Mouse (Mus musculus): ENCODE results near the gene Rnf151.
A peak's percentile ranks its signal among the peaks of the same experiment; 100 is the strongest.

Rnf151 gene

DNA sequence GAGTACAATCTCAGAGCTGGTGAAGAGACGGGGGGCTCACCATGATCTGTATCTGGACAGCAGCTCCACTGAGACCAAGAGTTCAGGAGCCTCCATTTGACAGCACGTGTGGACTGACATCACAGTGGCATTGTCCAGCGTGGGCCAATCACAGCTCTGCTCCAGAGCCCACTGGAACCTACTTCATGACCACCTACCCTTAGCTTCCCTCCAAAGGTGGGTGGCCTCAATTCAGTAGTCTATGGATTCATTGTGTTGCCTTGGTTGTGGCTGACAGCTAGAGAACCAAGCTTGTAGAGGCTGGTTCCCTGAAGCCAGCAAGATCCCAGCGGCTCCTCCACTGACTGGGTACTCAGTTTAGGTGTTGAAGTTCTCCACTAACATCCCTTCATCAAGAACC is at the start of gene Rnf151, which contains the start of gene Rps2:
Rnf151 (minus strand) TSS at position 121 of the 400 bp plus-strand sequence.
Rps2 (plus strand) TSS at position 174 of the 400 bp plus-strand sequence.
- DNase-seq (ENCODE audit: low read depth): no peak

DNA sequence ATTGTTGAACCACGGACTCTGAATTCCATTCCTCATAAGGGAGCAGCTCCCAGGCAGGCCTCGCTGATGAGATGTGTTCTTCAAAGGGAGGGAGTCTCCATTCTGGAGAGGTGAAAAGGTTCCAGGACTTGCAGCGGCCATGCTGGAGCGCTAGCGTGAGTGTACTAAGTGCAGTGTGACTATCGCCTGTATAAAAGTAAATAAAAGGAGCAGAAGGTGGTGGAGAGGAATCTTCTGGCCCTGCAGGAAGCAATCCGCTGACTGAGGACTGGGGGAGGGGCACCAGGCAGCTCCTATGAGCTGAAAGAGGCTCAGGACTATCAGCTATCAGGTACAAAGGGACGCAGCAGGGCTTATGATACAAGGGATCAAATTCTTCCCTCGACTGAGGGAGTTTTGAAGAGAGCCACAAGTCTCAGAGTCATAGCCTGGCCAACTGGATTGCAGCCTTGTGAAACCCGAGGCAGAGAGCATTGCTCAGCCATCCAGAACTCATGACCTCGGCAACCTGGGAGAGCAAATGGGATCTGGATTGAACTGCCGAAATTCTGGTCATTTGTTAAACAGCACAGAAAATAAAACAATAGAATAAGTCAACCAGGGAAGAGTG is 48.5 kb upstream of the Rnf151 start:
- DNase-seq (ENCODE audit: low read depth): no peak

- peak; percentile 12 for DNase-seq (ENCODE audit: low read depth)
Measured at GRCm38 (mm10) chr17:24765016-24765905, 47.4 kb upstream of the Rnf151 start.

GRCm38 (mm10) chr17:24761121-24761520 is 43.3 kb upstream of the Rnf151 start:
- peak; percentile 30 for DNase-seq (ENCODE audit: low read depth)

DNA sequence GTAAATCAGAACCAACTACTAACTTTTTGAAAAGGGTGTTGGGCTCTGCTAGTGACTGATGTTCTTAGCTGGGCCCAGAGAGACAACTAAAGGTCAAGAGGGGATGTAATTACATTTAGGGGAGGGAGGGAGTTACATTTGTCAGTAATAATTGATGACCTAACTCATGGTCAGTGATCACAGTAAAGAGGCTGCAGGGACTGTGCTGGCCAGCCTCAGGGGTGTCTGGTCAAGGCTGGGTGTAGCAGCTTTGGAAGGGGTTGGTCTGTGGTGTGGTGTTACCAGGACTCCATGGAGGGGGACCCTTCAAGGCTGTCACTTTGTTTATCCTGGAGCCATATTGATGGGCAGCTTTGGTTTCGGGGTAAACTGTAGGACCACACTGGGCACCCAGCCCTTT is 39.5 kb upstream of the Rnf151 start:
- no peak for DNase-seq (ENCODE audit: low read depth)

DNA sequence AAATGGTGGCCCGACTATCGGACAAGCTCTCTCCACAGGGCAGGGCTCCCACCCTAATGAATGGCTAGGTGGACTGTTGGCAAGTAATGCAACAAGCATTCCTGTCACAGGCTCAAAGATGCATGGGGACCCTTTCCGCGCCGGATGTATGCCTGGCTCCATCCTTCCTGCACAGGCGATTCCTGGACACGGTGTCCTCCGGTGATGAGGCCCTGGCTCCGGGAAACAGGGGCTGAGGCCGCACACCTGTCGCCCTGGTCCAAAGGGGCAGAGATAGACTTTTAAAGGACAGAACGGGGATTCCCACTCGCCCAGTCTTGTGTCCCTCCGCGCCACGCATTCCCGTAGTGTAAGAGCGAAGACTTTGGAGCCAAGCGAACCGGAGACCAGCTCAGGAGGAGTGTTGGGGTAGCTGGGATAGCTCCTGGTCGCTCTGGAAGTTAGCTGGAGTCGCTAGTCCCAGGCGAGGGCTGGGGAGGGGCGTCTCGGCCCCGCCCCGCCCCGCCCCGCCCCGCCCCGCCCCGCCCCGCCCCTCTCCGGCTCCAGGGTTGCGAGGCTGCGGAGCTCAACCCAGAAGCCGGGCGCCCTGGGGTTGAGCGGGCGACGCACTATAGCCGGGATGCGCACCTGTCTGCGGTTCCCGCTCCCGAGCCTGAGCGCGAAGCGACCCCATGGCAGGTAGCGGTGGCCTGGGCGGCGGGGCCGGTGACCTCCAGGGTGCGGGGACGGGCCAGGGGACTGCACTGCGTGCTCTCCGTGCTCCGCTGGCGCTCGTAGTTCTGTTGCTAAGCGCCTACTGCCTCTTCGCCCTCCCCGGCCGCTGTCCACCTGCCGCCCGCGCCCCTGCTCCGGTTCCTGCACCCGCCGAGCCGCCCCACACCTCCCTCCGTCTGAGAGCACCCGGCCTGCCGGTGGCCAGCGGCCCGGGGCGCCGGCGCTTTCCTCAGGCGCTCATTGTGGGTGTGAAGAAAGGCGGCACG is 34.8 kb upstream of the Rnf151 start, which contains the start of gene Hs3st6:
Hs3st6 (plus strand) TSS at position 574 of the 980 bp plus-strand sequence.
- DNase-seq (ENCODE audit: low read depth): no peak

DNA sequence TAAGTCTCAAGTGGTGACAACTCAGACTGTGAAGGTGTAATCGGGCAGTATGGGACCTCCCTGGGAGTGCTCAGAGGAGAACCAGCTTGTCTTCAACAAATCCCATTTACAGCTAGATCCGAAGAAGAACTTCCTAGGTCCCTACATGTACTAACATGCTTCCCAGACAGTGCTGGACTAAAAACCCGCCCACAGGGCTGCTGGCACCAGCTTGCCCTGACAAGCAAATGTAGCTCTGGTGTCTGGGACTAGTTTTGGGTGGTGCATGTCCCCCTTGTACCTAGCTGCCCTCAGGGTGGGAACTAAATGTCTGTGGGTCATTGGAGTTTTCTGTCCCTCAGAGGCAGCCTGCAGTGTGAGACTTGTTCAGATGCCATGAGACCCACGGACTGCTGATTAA is 33.7 kb upstream of the Rnf151 start:
- no peak for DNase-seq (ENCODE audit: low read depth)

DNA sequence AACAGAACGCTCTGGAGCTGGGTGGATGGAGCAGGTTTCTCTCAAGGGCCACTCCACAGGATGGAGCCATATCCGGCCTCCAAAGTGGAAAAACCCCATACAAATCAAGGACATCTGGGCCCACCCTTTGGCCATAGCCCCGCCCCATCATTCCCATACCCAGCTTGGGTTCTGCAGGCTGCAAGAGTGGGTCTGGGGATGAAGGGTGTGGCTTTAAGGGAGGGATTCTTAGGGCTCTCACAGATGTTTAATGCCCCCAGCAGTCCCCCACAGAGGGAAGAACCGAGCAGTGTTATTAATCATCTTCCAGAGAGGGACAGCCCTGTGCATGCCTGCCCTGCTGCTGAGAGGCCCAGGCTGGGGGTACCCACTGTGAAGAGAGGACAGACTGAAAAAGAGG is 29.1 kb upstream of the Rnf151 start:
- DNase-seq (ENCODE audit: low read depth): peak; percentile 46

DNA sequence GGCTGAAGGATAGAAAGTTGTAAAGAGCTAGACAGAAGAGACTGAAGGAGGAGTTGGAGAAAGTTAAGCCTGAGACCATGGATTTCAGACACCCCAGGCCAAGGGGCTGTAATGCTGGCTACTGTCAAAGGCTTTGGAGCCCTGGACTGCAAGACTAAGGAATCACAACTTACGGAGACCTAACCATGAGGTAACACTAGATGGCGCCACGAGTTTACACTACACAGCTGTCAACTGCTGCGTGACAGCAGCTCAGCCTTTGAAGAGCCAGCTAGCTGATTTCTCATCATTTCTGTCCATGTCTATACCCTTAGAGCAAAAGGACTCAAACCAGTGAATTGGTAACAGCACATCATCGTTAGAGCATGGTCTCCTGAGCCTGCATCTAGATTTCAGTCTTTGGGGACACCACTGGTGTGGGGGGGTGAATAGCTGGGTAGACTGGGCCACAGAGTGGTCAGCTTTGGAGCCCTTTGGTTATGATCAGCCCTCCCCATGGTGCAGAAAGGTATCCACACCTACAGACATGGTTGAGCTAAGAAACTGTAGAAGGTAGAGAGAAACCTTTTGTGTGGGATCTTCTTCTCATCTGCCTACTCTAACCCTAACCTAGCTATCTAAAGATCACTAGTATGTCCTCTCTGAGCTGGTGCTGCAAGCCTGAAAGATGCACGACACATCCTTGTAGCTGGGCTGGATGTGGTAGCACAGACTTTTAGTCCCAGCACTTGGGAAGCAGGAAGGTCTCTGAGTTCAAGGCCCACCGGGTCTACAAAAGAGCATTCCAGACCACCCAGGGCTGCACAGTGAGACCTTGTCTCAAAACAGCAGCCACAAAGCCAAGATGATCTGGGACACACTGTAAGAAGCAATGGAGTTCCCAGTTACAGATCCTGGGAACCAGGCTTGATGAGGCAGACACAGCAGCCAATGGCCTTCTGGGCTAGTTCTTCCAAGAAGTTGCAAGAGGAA is 27.9 kb upstream of the Rnf151 start:
- peak; percentile 95 for DNase-seq (ENCODE audit: low read depth)

GRCm38 (mm10) chr17:24744381-24744780 is 26.5 kb upstream of the Rnf151 start:
- DNase-seq (ENCODE audit: low read depth): no peak

GRCm38 (mm10) chr17:24743896-24744295 is 26.0 kb upstream of the Rnf151 start:
- DNase-seq (ENCODE audit: low read depth): no peak

- DNase-seq (ENCODE audit: low read depth): no peak
Measured at GRCm38 (mm10) chr17:24742307-24742706, 24.4 kb upstream of the Rnf151 start.

DNA sequence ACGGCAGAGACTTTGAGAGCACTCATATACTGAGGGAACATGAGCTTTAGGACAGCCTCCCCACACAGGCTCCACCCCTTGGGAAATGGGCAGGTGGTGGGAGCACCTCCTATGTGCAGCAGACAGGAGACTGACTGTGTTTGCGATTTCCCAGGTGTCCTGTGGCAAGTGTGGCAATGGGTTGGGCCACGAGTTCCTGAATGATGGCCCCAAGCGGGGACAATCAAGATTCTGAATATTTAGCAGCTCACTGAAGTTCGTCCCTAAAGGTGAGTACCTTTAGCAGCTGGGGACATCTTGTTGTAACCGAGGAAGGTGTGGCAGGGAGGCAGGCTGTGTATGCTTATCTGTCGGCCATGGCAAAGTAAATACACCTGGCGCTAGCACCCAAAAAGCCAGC is 22.1 kb upstream of the Rnf151 start:
- no peak for DNase-seq (ENCODE audit: low read depth)

DNA sequence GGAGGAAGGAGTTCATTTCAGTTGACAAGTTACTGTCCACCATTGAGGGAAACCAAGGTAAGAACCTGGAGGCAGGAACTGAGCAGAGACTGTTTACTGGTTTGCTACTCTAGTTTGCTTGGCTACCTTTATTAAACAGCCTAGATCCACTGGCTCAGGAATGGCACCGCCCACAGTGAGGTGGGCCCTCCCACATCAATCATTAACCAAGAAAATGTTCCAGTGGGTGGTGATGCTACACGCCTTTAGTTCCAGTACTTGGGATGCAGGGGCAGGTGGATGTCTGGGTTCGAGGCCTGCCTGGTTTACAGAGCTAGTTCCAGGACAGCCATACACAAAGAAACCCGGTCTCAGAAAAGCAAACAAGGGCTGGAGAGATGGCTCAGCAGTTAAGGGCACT is 20.4 kb upstream of the Rnf151 start:
- DNase-seq (ENCODE audit: low read depth): no peak

DNA sequence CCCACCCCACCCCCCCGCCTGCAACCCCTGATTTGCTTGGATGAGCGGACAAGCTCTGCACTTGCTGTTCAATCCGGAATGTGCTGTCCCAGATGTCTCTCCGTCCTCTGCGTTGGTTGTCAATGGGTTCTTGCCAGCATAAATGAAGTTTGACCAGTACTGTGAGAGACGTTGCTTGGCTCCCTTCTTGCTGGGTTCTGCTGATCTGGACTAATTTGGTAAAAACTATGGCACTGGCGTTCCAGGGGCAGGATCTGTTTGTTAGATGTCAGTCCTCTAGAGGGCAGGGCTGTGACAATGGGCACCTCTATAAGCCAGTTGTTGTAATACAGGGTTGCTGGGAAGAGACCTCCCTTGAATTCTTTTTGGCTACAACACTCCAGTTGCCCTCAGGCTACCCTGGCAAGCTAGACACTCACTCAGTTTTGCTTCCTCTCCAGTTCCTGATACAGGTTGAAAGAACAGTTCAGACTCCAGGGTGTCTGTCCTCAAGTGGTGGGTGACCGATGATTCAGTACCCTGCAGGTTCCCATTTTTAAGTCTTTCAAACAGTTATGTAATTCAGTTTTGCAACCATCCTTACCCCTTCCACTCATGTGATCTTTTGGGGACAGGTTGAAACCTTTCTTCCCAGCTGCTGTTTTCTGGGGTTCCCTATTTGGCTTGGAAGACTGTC is 19.4 kb upstream of the Rnf151 start:
- no peak for DNase-seq (ENCODE audit: low read depth)

GRCm38 (mm10) chr17:24736330-24737051 is 18.6 kb upstream of the Rnf151 start, which contains the start of gene Msrb1:
Gene Msrb1, plus strand, starts transcription at chr17:24736642.
- peak; percentile 99 for DNase-seq (ENCODE audit: low read depth)

DNA sequence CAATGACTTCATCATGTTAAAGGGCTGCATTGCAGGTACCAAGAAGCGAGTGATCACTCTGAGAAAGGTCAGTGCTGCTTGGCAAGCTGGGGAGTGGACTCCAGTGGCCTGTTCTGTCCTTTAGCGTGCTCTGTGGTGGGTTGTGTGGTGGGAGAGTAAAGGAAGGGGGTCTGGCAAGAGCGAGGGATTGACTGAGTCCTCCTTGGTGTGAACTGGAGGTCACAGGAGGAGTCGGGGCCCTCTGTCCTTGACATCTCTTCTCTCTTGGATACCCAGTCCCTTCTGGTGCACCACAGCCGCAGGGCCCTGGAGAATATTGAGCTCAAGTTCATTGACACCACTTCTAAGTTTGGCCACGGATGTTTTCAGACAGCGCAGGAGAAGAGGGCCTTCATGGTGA is 17.6 kb upstream of the Rnf151 start:
- no peak for DNase-seq (ENCODE audit: low read depth)

- DNase-seq (ENCODE audit: low read depth): no peak
Measured at GRCm38 (mm10) chr17:24734513-24734912, 16.6 kb upstream of the Rnf151 start.

GRCm38 (mm10) chr17:24733434-24734050 is 15.7 kb upstream of the Rnf151 start:
- peak; percentile 40 for DNase-seq (ENCODE audit: low read depth)

All from NIH3T3 (cell line).